Mouse (Mus musculus): ENCODE measurements around the gene Krt36.

GRCm38 (mm10) chr11:100105576-100106122, at the start of gene Krt36:
- no peak for TF ChIP-seq POLR2A (IDR thresholded peaks at IDR 0.05; ENCODE audit: low read depth, low read length)
- TF ChIP-seq CTCF (conservative IDR thresholded peaks at IDR 0.05 in 1 of 2, IDR thresholded peaks at IDR 0.05 in 1 of 2; ENCODE audit: low read depth in 2 of 2, low read length in 2 of 2) = no peak
- TF ChIP-seq NRF1 (IDR thresholded peaks at IDR 0.05; ENCODE audit: low read depth, low read length) = no peak
- no peak for TF ChIP-seq MAZ (IDR thresholded peaks at IDR 0.05; ENCODE audit: low read depth, low read length)
- TF ChIP-seq E2F4 (IDR thresholded peaks at IDR 0.05; ENCODE audit: insufficient replicate concordance, low read depth, low read length) = no peak
- TF ChIP-seq CHD1 (IDR thresholded peaks at IDR 0.05; ENCODE audit: low read depth, low read length) = no peak
- no peak for TF ChIP-seq MXI1 (IDR thresholded peaks at IDR 0.05; ENCODE audit: low read depth, low read length)

Measured in CH12.LX (cell line).